Mouse (Mus musculus) neural tube, embryonic 10.5 days (tissue): ENCODE measurements at regions not wholly inside any gene's neighbourhood (a gene's known extent, or its start where the extent isn't known, plus 50 kb on each side); places are given as distances from the start of the nearest gene placed in this dataset.
A peak's percentile ranks its signal among the peaks of the same experiment; 100 is the strongest.

ENCODE experiments used
- DNase-seq: peaks from one replicate; pipeline ENCODE4 v3.0.0-alpha.2; 2017; ENCODE audit warnings: low spot score; ENCODE audit errors: extremely low spot score

GRCm38 (mm10) chr13:73134929-73135328 lies 125.3 kb upstream of the Irx4 start:
- DNase-seq = no peak

GRCm38 (mm10) chr13:73141302-73141701 lies 119.0 kb upstream of the Irx4 start:
- no peak for DNase-seq

DNA sequence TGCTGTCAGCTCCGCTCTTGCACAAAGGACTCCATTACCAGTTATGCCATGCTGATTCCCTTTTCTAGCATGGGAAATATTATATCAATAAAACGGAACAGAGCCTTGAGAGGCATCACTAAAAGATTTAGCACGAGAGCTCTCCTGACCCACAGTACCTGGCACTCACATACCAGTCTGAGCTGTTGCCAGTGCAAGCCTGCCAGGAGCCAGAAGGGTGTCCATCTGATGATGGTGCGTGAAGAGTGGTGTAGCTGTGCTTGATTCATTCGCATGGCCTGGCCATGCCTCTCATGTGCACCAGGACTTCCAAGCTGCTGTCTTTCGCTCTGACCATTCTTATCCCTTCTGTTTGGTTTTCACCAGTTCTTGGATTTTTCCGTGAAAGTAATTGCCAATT lies 102.3 kb upstream of the Irx4 start:
- DNase-seq = no peak

GRCm38 (mm10) chr13:73159454-73159853 lies 100.8 kb upstream of the Irx4 start:
- no peak for DNase-seq

DNA sequence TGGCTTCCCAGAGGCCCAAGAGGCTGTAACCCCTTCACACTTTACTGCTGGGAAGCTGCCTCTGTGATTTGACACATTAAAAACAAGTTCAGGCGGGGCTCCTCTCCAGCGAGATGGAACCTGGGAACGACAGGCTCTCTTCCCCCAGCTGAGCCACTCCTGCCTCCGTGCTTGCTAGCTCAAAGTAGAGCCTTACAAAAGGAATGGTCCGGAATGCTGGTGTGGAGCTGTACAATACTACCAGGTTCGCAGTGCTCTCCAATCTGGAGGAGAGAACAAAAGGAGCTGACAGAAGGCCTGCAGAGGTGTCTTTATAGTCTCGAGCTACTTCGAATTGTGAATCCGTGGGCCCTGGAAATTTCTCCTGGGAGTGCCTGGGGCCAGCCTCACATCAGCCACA lies 100.4 kb upstream of the Irx4 start:
- no peak for DNase-seq

- peak; percentile 96 for DNase-seq
Observed at GRCm38 (mm10) chr13:73160289-73160688, 100.0 kb upstream of the Irx4 start.

DNA sequence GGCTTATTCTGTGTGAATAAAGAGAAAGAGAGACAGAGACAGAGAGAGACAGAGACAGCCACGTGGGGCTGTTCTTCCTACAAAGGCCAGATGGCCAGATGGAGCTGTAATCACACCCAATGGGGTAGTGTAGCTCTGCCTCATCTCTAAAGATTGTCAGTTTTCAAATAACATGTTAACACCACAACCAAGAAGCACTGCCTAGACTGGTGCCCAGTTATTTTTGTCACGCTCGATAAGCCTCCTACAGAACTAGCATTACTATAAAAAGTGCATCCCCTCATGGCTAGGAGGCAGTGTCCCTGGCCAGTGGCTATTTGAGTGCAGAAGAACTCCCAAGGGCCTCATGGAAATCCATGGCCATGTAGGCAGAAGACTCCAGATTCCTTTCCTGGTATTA lies 90.0 kb upstream of the Irx4 start:
- no peak for DNase-seq

DNA sequence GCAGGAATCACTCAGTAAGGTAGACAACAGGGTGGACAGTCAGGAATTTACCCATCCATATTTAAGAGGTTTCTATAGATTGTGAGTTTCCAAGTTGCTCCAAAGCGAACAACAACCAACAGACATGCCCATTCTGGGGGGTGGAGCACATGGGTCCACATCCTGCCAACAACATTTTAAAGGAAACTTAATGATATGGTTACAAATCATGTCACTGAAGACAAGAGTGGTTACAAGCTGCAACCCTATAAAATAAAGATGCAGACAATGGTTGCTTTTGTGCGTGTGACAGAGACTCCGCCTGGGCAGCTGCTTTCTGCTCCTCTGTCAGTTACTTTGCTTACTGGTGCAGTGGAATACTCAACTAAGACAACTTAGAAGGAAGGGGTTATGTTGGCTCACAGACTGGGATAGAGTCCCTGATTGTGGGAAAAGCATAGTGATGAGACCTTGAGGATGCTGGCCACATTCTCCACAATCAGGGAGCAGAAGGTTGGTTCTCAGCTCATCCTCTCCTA lies 52.3 kb upstream of the Irx4 start:
- DNase-seq = no peak
